Mouse (Mus musculus): ENCODE results near the gene Cutal. TPM values are rescaled to one million over a fixed set of nuclear protein-coding genes. Genes with fewer than 3 reads are reported as not detected.

Cutal gene
- polyA plus RNA-seq, 1 experiment from 2014 or later = not detected

Other genes starting within 250 kb of the Cutal start
- gene Gapvd1, start 119.2 kb upstream of the Cutal start, polyA plus RNA-seq (2014; fragmentation: Nextera tagmentation; extraction: Ambion mirVana) = 112 and 125 TPM in 2 replicates
- gene Hspa5, start 102.4 kb upstream of the Cutal start, polyA plus RNA-seq (2014; fragmentation: Nextera tagmentation; extraction: Ambion mirVana) = 895 and 931 TPM in 2 replicates
- gene Rabepk, start 74.5 kb upstream of the Cutal start, polyA plus RNA-seq (2014; fragmentation: Nextera tagmentation; extraction: Ambion mirVana) = 27.6 and 34.2 TPM in 2 replicates
- gene Fbxw2, start 48.1 kb upstream of the Cutal start, polyA plus RNA-seq (2014; fragmentation: Nextera tagmentation; extraction: Ambion mirVana) = 64.8 and 67.5 TPM in 2 replicates
- gene Gm34653, start 41.4 kb upstream of the Cutal start, polyA plus RNA-seq (2014; fragmentation: Nextera tagmentation; extraction: Ambion mirVana) = not detected in 2 replicates
- 130 and 133 TPM in 2 replicates for gene Psmd5, start 572 bp downstream of the Cutal start, polyA plus RNA-seq (2014; fragmentation: Nextera tagmentation; extraction: Ambion mirVana)
- 1.9 and 2.1 TPM in 2 replicates for gene Phf19, start 39.6 kb downstream of the Cutal start, polyA plus RNA-seq (2014; fragmentation: Nextera tagmentation; extraction: Ambion mirVana)
- gene Traf1, start 87.4 kb downstream of the Cutal start, polyA plus RNA-seq (2014; fragmentation: Nextera tagmentation; extraction: Ambion mirVana) = 0.23 TPM in 1 of 2 replicates, not detected in the other
- gene Hc, start 187.0 kb downstream of the Cutal start, polyA plus RNA-seq (2014; fragmentation: Nextera tagmentation; extraction: Ambion mirVana) = not detected in 2 replicates
- 0.18 TPM in 1 of 2 replicates, not detected in the other for gene AI182371, start 227.1 kb downstream of the Cutal start, polyA plus RNA-seq (2014; fragmentation: Nextera tagmentation; extraction: Ambion mirVana)
- 21.9 and 24.3 TPM in 2 replicates for gene Cntrl, start 235.1 kb downstream of the Cutal start, polyA plus RNA-seq (2014; fragmentation: Nextera tagmentation; extraction: Ambion mirVana)